Mouse (Mus musculus) mature B cell (primary cell): ENCODE results near the gene Gys1.

Experiments
- in situ Hi-C: fragments of 300-500 bp; cut with MboI; formaldehyde crosslinking; loops from 2 replicates; pipeline ENCODE4 v1.14.3; 2019

Gene Gys1

DNA sequence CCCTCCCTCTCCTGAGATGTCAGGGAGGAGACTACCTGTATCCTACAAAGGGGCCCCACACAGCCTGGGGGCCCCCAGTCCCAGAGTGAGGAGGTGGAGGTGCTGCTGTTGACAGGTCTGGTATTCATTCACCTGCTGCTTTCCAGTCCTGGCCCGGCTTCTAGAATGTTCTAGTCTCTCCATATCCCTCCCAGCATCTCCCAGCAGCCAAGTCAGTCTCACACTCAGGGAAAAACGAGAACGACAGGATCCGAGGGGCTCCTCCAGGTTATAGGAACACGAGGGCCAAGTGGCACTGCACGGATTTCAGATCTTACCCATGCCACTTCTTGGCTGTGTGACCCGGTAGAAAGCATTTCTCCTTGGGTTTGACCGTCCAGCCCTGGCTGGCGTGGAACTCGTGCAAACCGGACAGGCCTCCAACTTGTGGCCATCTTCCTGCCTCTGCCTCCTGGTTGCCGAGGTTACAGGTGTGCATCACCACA, 19.9 kb upstream of the Gys1 start:
- in situ Hi-C loops: no loop called here

DNA sequence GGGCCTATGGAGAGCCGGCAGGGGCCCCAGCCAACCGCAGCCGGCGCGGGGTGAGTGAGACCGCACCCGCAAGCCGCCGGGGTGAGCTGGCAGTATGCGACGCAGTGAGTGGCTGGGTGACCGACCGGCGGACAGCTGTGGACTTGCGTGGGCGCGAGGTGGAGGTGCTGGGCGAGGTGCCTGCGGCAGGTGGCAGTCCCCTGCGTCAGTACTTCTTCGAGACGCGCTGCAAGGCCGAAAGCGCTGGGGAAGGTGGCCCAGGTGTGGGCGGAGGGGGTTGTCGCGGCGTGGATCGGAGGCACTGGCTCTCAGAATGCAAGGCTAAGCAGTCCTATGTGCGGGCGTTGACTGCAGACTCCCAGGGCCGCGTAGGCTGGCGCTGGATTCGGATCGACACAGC, 19.0 kb upstream of the Gys1 start:
- in situ Hi-C loops: no loop called here

- in situ Hi-C loops: no loop called here
Measured at GRCm38 (mm10) chr7:45417962-45418492, 16.6 kb upstream of the Gys1 start.

GRCm38 (mm10) chr7:45419859-45420614, 14.6 kb upstream of the Gys1 start:
- in situ Hi-C loops: no loop called here

DNA sequence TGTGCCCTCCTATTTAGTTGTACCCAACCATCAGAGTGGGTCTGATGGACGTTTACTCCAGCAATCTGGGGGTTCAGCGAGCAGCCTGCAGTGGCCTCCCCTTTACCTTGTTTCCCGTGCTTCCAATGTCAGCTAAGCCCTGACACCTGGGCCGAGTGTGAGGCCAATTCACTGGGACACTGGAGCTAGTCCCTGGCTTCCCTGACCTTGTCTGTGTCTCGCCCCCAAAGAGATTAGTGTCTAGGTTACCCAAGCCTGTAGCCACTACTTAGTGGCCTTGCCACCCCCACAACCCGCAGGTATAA, 14.1 kb upstream of the Gys1 start, which contains the start of gene Lhb:
Gene Lhb, plus strand, starts transcription at position 206 of the 305 bp plus-strand sequence.
- in situ Hi-C loops: no loop called here

GRCm38 (mm10) chr7:45421194-45421593, 13.4 kb upstream of the Gys1 start:
- in situ Hi-C loops: no loop called here

GRCm38 (mm10) chr7:45426556-45426955, 8.1 kb upstream of the Gys1 start:
- in situ Hi-C loops: no loop called here

GRCm38 (mm10) chr7:45433835-45434202, 825 bp upstream of the Gys1 start:
- in situ Hi-C loops: no loop called here

- in situ Hi-C loops: no loop called here
Measured at GRCm38 (mm10) chr7:45435038-45435437, 394 bp downstream of the Gys1 start.

DNA sequence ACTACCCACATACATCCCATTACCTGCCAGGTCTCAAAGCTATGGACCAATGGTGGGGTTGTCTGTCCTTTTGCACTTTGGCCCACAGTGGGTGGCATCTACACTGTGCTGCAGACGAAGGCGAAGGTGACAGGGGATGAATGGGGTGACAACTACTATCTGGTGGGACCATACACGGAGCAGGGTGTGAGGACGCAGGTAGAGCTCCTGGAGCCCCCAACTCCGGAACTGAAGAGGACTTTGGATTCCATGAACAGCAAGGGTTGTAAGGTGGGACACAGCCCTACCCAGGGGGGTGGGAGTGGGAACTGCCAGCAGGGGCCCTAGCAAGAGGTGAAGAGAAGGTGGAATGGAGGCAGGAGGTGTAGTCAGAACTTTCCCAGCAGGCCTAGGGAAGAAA, 1.8 kb downstream of the Gys1 start:
- in situ Hi-C loops: no loop called here

GRCm38 (mm10) chr7:45437046-45437445, 2.4 kb downstream of the Gys1 start:
- in situ Hi-C loops: no loop called here

GRCm38 (mm10) chr7:45437521-45438276, 3.1 kb downstream of the Gys1 start, which contains the start of gene Ruvbl2:
Gene Ruvbl2 (minus strand): TSS chr7:45438096.
- in situ Hi-C loops: no loop called here

DNA sequence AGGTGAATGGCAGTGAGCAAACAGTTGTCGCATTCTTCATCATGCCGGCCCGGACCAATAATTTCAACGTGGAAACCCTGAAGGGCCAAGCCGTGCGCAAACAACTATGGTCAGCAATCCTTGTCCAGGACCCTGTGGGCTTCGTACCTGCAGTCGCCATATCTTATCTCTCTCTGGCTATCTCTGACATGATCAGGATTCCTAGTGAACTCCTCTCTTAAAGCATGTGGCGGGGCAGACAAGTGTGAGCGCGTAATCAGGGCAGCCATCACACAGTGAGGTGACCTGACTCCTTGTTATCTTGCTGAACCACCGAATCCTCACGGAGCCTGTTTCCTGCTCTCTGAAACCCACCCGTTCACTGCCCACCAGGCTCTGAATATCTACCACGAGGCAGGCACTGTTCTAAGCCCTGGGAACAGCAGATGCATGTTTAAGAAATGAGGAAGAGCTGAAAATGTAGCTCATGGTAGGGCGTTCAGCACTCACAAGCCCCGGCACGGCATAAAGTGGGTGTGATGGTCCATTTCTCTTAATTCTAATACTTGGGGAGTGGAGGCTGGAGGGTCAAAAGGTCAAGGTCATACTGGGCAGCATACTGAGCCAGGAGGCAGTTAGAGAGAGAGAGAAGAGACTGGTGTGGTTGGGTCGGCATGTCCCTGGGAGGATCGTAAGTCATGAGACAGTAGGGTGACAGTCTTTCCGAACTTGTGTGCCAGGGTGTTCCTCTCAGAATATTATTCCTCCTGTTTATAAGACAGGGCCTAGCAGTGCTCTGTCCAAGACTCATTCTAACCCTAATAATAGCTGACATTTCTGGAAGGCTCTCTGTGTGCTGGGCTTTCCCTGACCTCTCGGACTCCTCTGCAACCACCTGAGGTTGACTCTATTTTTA, 9.1 kb downstream of the Gys1 start:
- in situ Hi-C loops: no loop called here

DNA sequence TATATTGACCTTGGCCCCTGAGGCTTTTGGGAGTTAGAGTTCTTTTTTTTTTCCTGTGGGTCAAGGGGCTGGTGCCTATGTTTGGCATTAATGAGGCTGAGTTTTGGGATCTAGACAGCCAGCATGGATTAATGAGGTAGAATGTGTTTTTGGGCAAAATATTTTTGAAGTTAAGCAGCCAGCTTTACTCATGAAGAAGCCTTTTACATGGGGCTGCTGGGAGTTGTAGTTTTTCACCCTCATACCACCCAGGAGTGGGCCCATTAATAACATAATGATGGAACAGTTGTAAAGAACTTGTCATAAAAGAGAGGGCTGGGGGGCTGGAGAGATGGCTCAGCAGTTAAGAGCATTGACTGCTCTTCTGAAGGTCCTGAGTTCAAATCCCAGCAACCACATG, 11.9 kb downstream of the Gys1 start:
- in situ Hi-C loops: no loop called here

- in situ Hi-C loops: no loop called here
Measured at GRCm38 (mm10) chr7:45447325-45447990, 12.8 kb downstream of the Gys1 start.

- in situ Hi-C loops: loop anchor here (5.0 kb wide), 1 partner anchor 112 kb away; no protein-coding TSS in a partner anchor
Measured at GRCm38 (mm10) chr7:45449974-45450373, 15.3 kb downstream of the Gys1 start.

DNA sequence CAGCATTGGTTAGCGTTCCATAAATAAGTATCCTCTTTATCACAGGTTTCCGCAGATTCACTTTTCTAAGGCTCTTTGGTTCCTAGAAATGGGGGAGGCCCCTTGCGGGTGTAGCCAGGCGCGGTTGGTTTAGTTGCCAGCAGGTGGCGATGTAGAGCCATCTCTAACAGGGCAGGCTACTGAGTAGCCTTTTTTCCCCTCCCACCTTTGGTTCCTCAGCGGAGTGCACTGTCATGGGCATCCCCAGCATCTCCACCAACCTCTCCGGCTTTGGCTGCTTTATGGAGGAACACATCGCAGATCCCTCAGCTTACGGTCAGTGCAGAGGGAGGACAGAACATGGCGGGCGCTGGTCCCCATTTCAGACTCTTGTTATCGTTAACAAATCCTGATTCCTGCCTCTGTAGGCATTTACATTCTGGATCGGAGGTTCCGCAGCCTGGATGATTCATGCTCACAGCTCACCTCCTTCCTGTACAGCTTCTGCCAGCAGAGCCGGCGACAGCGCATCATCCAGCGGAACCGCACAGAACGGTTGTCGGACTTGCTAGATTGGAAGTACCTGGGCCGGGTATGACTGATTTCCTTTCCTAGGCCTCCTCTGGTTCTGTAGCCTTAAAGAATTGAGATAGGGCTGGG, 16.8 kb downstream of the Gys1 start:
- in situ Hi-C loops: loop anchor here (5.0 kb wide), 1 partner anchor 111 kb away; no protein-coding TSS in a partner anchor

- in situ Hi-C loops: loop anchor here (5.0 kb wide), 1 partner anchor 107 kb away; no protein-coding TSS in a partner anchor
Measured at GRCm38 (mm10) chr7:45454971-45455370, 20.3 kb downstream of the Gys1 start.

GRCm38 (mm10) chr7:45455932-45456696, 21.5 kb downstream of the Gys1 start:
- in situ Hi-C loops: no loop called here

DNA sequence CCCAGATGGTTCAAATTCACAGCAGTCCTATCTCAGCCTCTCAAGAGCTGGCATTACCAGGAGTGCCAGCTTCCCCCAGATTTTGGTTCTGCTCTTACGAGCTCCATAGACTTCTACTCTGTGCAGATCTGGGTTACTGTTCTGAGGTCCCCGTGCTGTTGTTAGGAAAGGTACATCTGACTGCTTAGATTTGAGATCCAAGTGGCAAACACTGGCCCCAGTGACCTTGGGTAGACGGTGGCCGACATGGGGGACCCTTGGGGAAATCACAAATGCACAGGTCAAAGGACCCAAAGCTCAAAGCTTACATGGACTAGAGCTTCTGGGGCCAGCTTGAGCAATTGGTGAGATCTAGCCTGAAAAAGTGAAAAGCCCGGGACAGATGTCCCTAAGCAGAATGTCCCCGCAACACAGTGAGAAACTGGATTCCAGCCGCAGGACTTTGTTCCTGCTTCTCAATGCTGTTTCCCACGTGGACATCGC, 22.1 kb downstream of the Gys1 start:
- in situ Hi-C loops: no loop called here
